Mouse (Mus musculus) bone marrow, adult 2 months (tissue): ENCODE measurements around the gene Trpm8.

Experiments
- CTCF ChIP-seq: fragments of 200-500 bp; IDR thresholded peaks from 2 replicates; pipeline ENCODE4 v1.5.1; 2011; ENCODE audit warnings: low read length, control low read depth; ENCODE audit not compliant: control insufficient read depth, insufficient read depth
- POLR2A ChIP-seq: fragments of 200-500 bp; IDR thresholded peaks from 2 replicates; pipeline ENCODE4 v1.6.1; 2011; ENCODE audit warnings: low read depth, mild to moderate bottlenecking, control low read depth, low read length, borderline replicate concordance; ENCODE audit not compliant: control insufficient read depth

- TF ChIP-seq CTCF, result no peak
- no peak for TF ChIP-seq POLR2A
Observed at GRCm38 (mm10) chr1:88243861-88244260, 33.6 kb upstream of the Trpm8 start.
